ENCODE assay signal across 8 mouse cellular contexts in genomic region chr9:22155614-22156013, GRCm38 (mm10). TPM values are rescaled to one million over a fixed set of nuclear protein-coding genes. Genes with fewer than 3 reads are reported as not detected.
DNase-seq lines count a peak whose midpoint lies in the region; ATAC-seq and TF ChIP-seq lines count a peak whose summit lies in the region.

No protein-coding gene starts in this region.

- no peaks in the 10 kb centered on the region; the same call in 1 of the 2 replicates for H3K36me3 ChIP-seq in embryonic facial prominence, embryonic 11.5 days (replicated peaks; ENCODE audit: control insufficient read depth, insufficient read depth, low read depth, low read length)
- H3K36me3 ChIP-seq in heart, embryonic 15.5 days: no peaks in the 10 kb centered on the region
- H3K36me3 ChIP-seq in liver, embryonic 15.5 days (replicated peaks): 0 out of 2 replicates have a peak, but pooled peaks cover 4% of the 10 kb centered on the region
- H3K36me3 ChIP-seq in neural tube, embryonic 12.5 days: peaks cover 3% of the 10 kb centered on the region; the same call in 1 of the 2 replicates
- H3K36me3 ChIP-seq in testis, adult 2 months (ENCODE audit: control insufficient read depth, insufficient read depth, low read length): no peaks in the 10 kb centered on the region

- peaks cover 2% of the 10 kb centered on the region; the same call in 1 of the 2 replicates for H3K4me1 ChIP-seq in embryonic facial prominence, embryonic 11.5 days (ENCODE audit: control insufficient read depth, insufficient read depth, low read length)
- peaks cover 16% of the 10 kb centered on the region for H3K4me1 ChIP-seq in heart, embryonic 15.5 days (replicated peaks)
- H3K4me1 ChIP-seq in liver, embryonic 15.5 days (replicated peaks): peaks cover 24% of the 10 kb centered on the region
- H3K4me1 ChIP-seq in neural tube, embryonic 12.5 days: peaks cover 11% of the 10 kb centered on the region
- peaks cover 20% of the 10 kb centered on the region for H3K4me1 ChIP-seq in testis, adult 2 months (ENCODE audit: control insufficient read depth, insufficient read depth, low read length)

- H3K27ac ChIP-seq in embryonic facial prominence, embryonic 11.5 days (replicated peaks; ENCODE audit: low read depth, low read length): no peak overlapping the region
- H3K27ac ChIP-seq in heart, embryonic 15.5 days: no peak overlapping the region
- no peak overlapping the region for H3K27ac ChIP-seq in liver, embryonic 15.5 days (replicated peaks)
- no peak overlapping the region for H3K27ac ChIP-seq in neural tube, embryonic 12.5 days
- no peak overlapping the region for H3K27ac ChIP-seq in testis, adult 2 months (ENCODE audit: control insufficient read depth, insufficient read depth, low read depth, low read length)

- H3K9me3 ChIP-seq in embryonic facial prominence, embryonic 11.5 days (replicated peaks; ENCODE audit: control insufficient read depth, low read length): no peaks in the 10 kb centered on the region
- H3K9me3 ChIP-seq in heart, embryonic 15.5 days (replicated peaks): no peaks in the 10 kb centered on the region
- no peaks in the 10 kb centered on the region for H3K9me3 ChIP-seq in liver, embryonic 15.5 days (replicated peaks)
- H3K9me3 ChIP-seq in neural tube, embryonic 12.5 days: no peaks in the 10 kb centered on the region

- DNase-seq in B cell, adult 2 months: peak; percentile 86 to 87
- peak; percentile 79 for DNase-seq in adipocyte (ENCODE audit: low spot score)
- DNase-seq in embryonic facial prominence, embryonic 11.5 days (ENCODE audit: low spot score): peak; percentile 83
- peak; percentile 84 for DNase-seq in kidney, postnatal 10 days

- peak; percentile 51 for ATAC-seq in embryonic facial prominence, embryonic 11.5 days (replicated peaks; ENCODE audit: insufficient number of reproducible peaks, low FRiP score, low TSS enrichment, low read depth)
- ATAC-seq in heart, embryonic 15.5 days (replicated peaks; ENCODE audit: insufficient number of reproducible peaks, insufficient read depth, low FRiP score, low read depth): no peak
- ATAC-seq in liver, embryonic 15.5 days (ENCODE audit: insufficient read depth): no peak
- 0 out of 2 replicates have a peak, but pooled peaks have one; percentile 3 for ATAC-seq in neural tube, embryonic 12.5 days (ENCODE audit: low FRiP score, low read depth)

- no peaks in the 10 kb centered on the region for H3K27me3 ChIP-seq in embryonic facial prominence, embryonic 11.5 days (ENCODE audit: control insufficient read depth, insufficient read depth, low read length)
- H3K27me3 ChIP-seq in heart, embryonic 15.5 days: no peaks in the 10 kb centered on the region
- H3K27me3 ChIP-seq in liver, embryonic 15.5 days: no peaks in the 10 kb centered on the region
- H3K27me3 ChIP-seq in neural tube, embryonic 12.5 days (replicated peaks): peaks cover 6% of the 10 kb centered on the region; the same call in 1 of the 2 replicates
- H3K27me3 ChIP-seq in testis, adult 2 months (ENCODE audit: control insufficient read depth, insufficient read depth, low read length): no peaks in the 10 kb centered on the region

- 18% methylated on average over 10 of the region's 10 CpGs for WGBS in embryonic facial prominence, embryonic 11.5 days
- WGBS in heart, embryonic 15.5 days: 14% methylated on average over 10 of the region's 10 CpGs
- 9% methylated on average over 10 of the region's 10 CpGs for WGBS in liver, embryonic 15.5 days (ENCODE audit: insufficient replicate concordance)
- 28% methylated on average over 10 of the region's 10 CpGs for WGBS in neural tube, embryonic 12.5 days

- no peak overlapping the region for H3K9ac ChIP-seq in embryonic facial prominence, embryonic 11.5 days (replicated peaks; ENCODE audit: low read length)
- no peak overlapping the region for H3K9ac ChIP-seq in heart, embryonic 15.5 days
- peak overlapping the region; percentile 7; the same call in 1 of the 2 replicates for H3K9ac ChIP-seq in liver, embryonic 15.5 days
- H3K9ac ChIP-seq in neural tube, embryonic 12.5 days: no peak overlapping the region

- H3K4me2 ChIP-seq in embryonic facial prominence, embryonic 11.5 days (ENCODE audit: low read depth, low read length): no peak overlapping the region
- H3K4me2 ChIP-seq in heart, embryonic 15.5 days: peak overlapping the region; percentile 58
- peak overlapping the region; percentile 94 for H3K4me2 ChIP-seq in liver, embryonic 15.5 days
- 0 out of 2 replicates have a peak overlapping the region, but pooled peaks have one; percentile 8 for H3K4me2 ChIP-seq in neural tube, embryonic 12.5 days (replicated peaks)

- TF ChIP-seq CTCF in testis, adult 2 months (IDR thresholded peaks at IDR 0.05; ENCODE audit: control insufficient read depth, insufficient read depth, insufficient replicate concordance, low read depth, low read length): peak; percentile 27; the same call in 1 of the 2 replicates

- H3K4me3 ChIP-seq in embryonic facial prominence, embryonic 11.5 days (ENCODE audit: low read depth, low read length): no peak overlapping the region
- peak overlapping the region; percentile 3; the same call in 1 of the 2 replicates for H3K4me3 ChIP-seq in heart, embryonic 15.5 days
- H3K4me3 ChIP-seq in liver, embryonic 15.5 days (replicated peaks): peak overlapping the region; percentile 82
- no peak overlapping the region for H3K4me3 ChIP-seq in neural tube, embryonic 12.5 days
- peak overlapping the region; percentile 12 for H3K4me3 ChIP-seq in testis, adult 2 months (ENCODE audit: control insufficient read depth, low read depth, low read length)

- TF ChIP-seq POLR2A in testis, adult 2 months (IDR thresholded peaks at IDR 0.05; ENCODE audit: control insufficient read depth, low read depth, low read length): no peak

RNA-seq across cellular contexts. Expression of gene Pigyl, which starts 1.0 kb away (rescaled TPM):
- polyA plus RNA-seq in embryonic facial prominence, embryonic 11.5 days (2014; fragmentation: Nextera tagmentation; extraction: Ambion mirVana): 52.7 and 58.2 TPM in 2 replicates
- polyA plus RNA-seq in heart, embryonic 15.5 days (2015; fragmentation: Nextera tagmentation; extraction: Ambion mirVana): 48.6 and 49.2 TPM in 2 replicates
- polyA plus RNA-seq in liver, embryonic 15.5 days (2015; fragmentation: Nextera tagmentation; extraction: Ambion mirVana): 29.4 and 35.6 TPM in 2 replicates
- 63.2 and 68.4 TPM in 2 replicates for polyA plus RNA-seq in neural tube, embryonic 12.5 days (2016; fragmentation: Nextera tagmentation; extraction: Ambion mirVana)
- polyA plus RNA-seq in testis, adult 2 months (2012; rRNA removed): 64.8 and 73.5 TPM in 2 replicates

RNA-seq across cellular contexts. Expression of gene Acp5, which starts 20.1 kb away (rescaled TPM):
- polyA plus RNA-seq in embryonic facial prominence, embryonic 11.5 days (2014; fragmentation: Nextera tagmentation; extraction: Ambion mirVana): 14.3 and 15.7 TPM in 2 replicates
- 3.0 and 10.3 TPM in 2 replicates for polyA plus RNA-seq in heart, embryonic 15.5 days (2015; fragmentation: Nextera tagmentation; extraction: Ambion mirVana)
- polyA plus RNA-seq in liver, embryonic 15.5 days (2015; fragmentation: Nextera tagmentation; extraction: Ambion mirVana): 221 and 246 TPM in 2 replicates
- 5.2 and 5.8 TPM in 2 replicates for polyA plus RNA-seq in neural tube, embryonic 12.5 days (2016; fragmentation: Nextera tagmentation; extraction: Ambion mirVana)
- 8.2 and 10.7 TPM in 2 replicates for polyA plus RNA-seq in testis, adult 2 months (2012; rRNA removed)

RNA-seq across cellular contexts. Expression of gene Zfp872, which starts 32.3 kb away (rescaled TPM):
- 0.10 and 0.11 TPM in 2 replicates for polyA plus RNA-seq in embryonic facial prominence, embryonic 11.5 days (2014; fragmentation: Nextera tagmentation; extraction: Ambion mirVana)
- 0.13 and 0.52 TPM in 2 replicates for polyA plus RNA-seq in heart, embryonic 15.5 days (2015; fragmentation: Nextera tagmentation; extraction: Ambion mirVana)
- 0.02 and 0.03 TPM in 2 replicates for polyA plus RNA-seq in liver, embryonic 15.5 days (2015; fragmentation: Nextera tagmentation; extraction: Ambion mirVana)
- polyA plus RNA-seq in neural tube, embryonic 12.5 days (2016; fragmentation: Nextera tagmentation; extraction: Ambion mirVana): 0.13 and 0.33 TPM in 2 replicates
- polyA plus RNA-seq in testis, adult 2 months (2012; rRNA removed): 0.05 and 0.16 TPM in 2 replicates

RNA-seq across cellular contexts. Expression of gene Elof1, which starts 38.6 kb away (rescaled TPM):
- polyA plus RNA-seq in embryonic facial prominence, embryonic 11.5 days (2014; fragmentation: Nextera tagmentation; extraction: Ambion mirVana): 210 and 215 TPM in 2 replicates
- polyA plus RNA-seq in heart, embryonic 15.5 days (2015; fragmentation: Nextera tagmentation; extraction: Ambion mirVana): 96.9 and 115 TPM in 2 replicates
- 88.8 and 89.4 TPM in 2 replicates for polyA plus RNA-seq in liver, embryonic 15.5 days (2015; fragmentation: Nextera tagmentation; extraction: Ambion mirVana)
- polyA plus RNA-seq in neural tube, embryonic 12.5 days (2016; fragmentation: Nextera tagmentation; extraction: Ambion mirVana): 171 and 172 TPM in 2 replicates
- polyA plus RNA-seq in testis, adult 2 months (2012; rRNA removed): 1,299 and 1,403 TPM in 2 replicates

RNA-seq across cellular contexts. Expression of gene Cnn1, which starts 56.6 kb away (rescaled TPM):
- polyA plus RNA-seq in embryonic facial prominence, embryonic 11.5 days (2014; fragmentation: Nextera tagmentation; extraction: Ambion mirVana): 1.4 and 4.0 TPM in 2 replicates
- polyA plus RNA-seq in heart, embryonic 15.5 days (2015; fragmentation: Nextera tagmentation; extraction: Ambion mirVana): 145 and 157 TPM in 2 replicates
- 0.96 and 1.4 TPM in 2 replicates for polyA plus RNA-seq in liver, embryonic 15.5 days (2015; fragmentation: Nextera tagmentation; extraction: Ambion mirVana)
- polyA plus RNA-seq in neural tube, embryonic 12.5 days (2016; fragmentation: Nextera tagmentation; extraction: Ambion mirVana): 0.39 and 1.4 TPM in 2 replicates
- 5.8 and 22.3 TPM in 2 replicates for polyA plus RNA-seq in testis, adult 2 months (2012; rRNA removed)

Comparison
In these comparisons a context has a peak if more than half of its experiments do, and no peak if none do; other contexts are left out.
1. ATAC-seq: peak in embryonic facial prominence, embryonic 11.5 days (single experiment) and neural tube, embryonic 12.5 days (single experiment); none in heart, embryonic 15.5 days (single experiment) and liver, embryonic 15.5 days (single experiment).
2. H3K4me3 ChIP-seq: peak in heart, embryonic 15.5 days (single experiment), liver, embryonic 15.5 days (single experiment) and testis, adult 2 months (single experiment); none in embryonic facial prominence, embryonic 11.5 days (single experiment) and neural tube, embryonic 12.5 days (single experiment).
3. RNA of gene Acp5, which starts 20.1 kb away (polyA plus RNA-seq): 221 to 246 TPM in liver, embryonic 15.5 days; 14.3 to 15.7 TPM in embryonic facial prominence, embryonic 11.5 days, 8.2 to 10.7 TPM in testis, adult 2 months, 5.2 to 5.8 TPM in neural tube, embryonic 12.5 days and 3.0 to 10.3 TPM in heart, embryonic 15.5 days; every median in the first group is over 10 times any median in the second.
4. Peak in every context shown above with its lines, with median percentiles within 50 percentile points of each other: DNase-seq.